Mouse (Mus musculus) embryonic facial prominence, embryonic 12.5 days (tissue): ENCODE results near the gene Xpo6. TPM values are rescaled to one million over a fixed set of nuclear protein-coding genes. Genes with fewer than 3 reads are reported as not detected.
A peak's percentile ranks its signal among the peaks of the same experiment; 100 is the strongest.

Experiments
- ATAC-seq: fragments of 200-750 bp; cut with Nextera tagmentation; 2 replicates; pipeline ENCODE4 v1.8.0; 2017; ENCODE audit not compliant: insufficient number of reproducible peaks, insufficient read depth, low FRiP score, low TSS enrichment
- H3K27ac ChIP-seq: fragments of 300-500 bp; sonication (generic); 2 replicates; pipeline ENCODE4 v1.5.1; 2016; ENCODE audit warnings: mild to moderate bottlenecking
- H3K27me3 ChIP-seq: fragments of 300-500 bp; sonication (generic); 2 replicates; pipeline ENCODE4 v1.6.1; 2016; ENCODE audit warnings: mild to moderate bottlenecking, moderate library complexity
- H3K36me3 ChIP-seq: fragments of 300-500 bp; sonication (generic); 2 replicates; pipeline ENCODE4 v1.6.1; 2016; ENCODE audit warnings: mild to moderate bottlenecking
- H3K4me1 ChIP-seq: fragments of 300-500 bp; sonication (generic); 2 replicates; pipeline ENCODE4 v1.6.1; 2016
- H3K4me2 ChIP-seq: fragments of 300-500 bp; sonication (generic); replicated peaks from 2 replicates; pipeline ENCODE4 v1.6.1; 2016; ENCODE audit warnings: mild to moderate bottlenecking, moderate library complexity
- H3K4me3 ChIP-seq: fragments of 300-500 bp; sonication (generic); 2 replicates; pipeline ENCODE4 v1.5.1; 2016; ENCODE audit warnings: mild to moderate bottlenecking
- H3K9ac ChIP-seq: fragments of 300-500 bp; sonication (generic); 2 replicates; pipeline ENCODE4 v1.6.1; 2016; ENCODE audit warnings: mild to moderate bottlenecking, moderate library complexity
- H3K9me3 ChIP-seq: fragments of 300-500 bp; sonication (generic); 2 replicates; pipeline ENCODE4 v1.6.1; 2016; ENCODE audit warnings: mild to moderate bottlenecking, moderate library complexity
- WGBS: fragments of 180-500 bp; shearing (Covaris S2); methylation state at CpG from one replicate; pipeline ENCODE4 v1.1.7; 2016; 5-methylcytosine and 5-hydroxymethylcytosine counted together
- polyA plus RNA-seq: library from polyadenylated mRNA; unstranded; fragments of >200 nt; fragmentation: Nextera tagmentation; extraction: Ambion mirVana; gene quantifications from 2 replicates; pipeline ENCODE4 v1.2.1, GENCODE M21; 2016

Gene Xpo6
- polyA plus RNA-seq, 1 experiment from 2014 or later, result 78.5 TPM

GRCm38 (mm10) chr7:126088155-126088554, 112.1 kb downstream of the Xpo6 start:
- 0 out of 2 replicates have a peak, but pooled peaks cover 5% of the 10 kb centered on the region for H3K9me3 ChIP-seq
- no peak overlapping the region for H3K9ac ChIP-seq
- H3K4me1 ChIP-seq, result peaks cover 5% of the 10 kb centered on the region; the same call in 1 of the 2 replicates
- no peak overlapping the region for H3K4me2 ChIP-seq
- 39% methylated on average over 3 of the region's 6 CpGs for WGBS
- H3K4me3 ChIP-seq, result no peak overlapping the region
- H3K27ac ChIP-seq, result no peak overlapping the region
- no peaks in the 10 kb centered on the region for H3K36me3 ChIP-seq
- no peak for ATAC-seq
- H3K27me3 ChIP-seq, result peaks cover 22% of the 10 kb centered on the region

DNA sequence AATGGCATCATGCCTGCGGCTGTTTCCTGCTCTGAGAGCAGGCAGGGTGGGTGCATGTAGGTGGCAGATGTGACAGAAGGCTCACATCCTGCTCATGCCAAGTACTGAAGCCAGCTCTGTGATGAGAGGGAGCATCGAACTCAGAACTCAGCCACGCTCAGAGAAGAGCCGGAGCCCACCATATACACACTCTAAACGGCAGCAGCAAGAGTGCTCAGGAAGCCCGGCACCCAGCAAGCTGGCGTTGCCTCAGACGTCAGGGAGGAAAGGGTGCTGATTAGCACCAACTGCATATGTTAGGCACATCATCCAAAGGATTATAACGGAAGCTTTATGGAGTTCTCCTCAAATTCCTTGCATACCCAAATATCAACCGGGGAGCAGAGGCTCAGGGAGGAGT, 112.7 kb downstream of the Xpo6 start:
- no peak overlapping the region for H3K4me3 ChIP-seq
- ATAC-seq, result no peak
- H3K27ac ChIP-seq, result no peak overlapping the region
- H3K9me3 ChIP-seq, result 0 out of 2 replicates have a peak, but pooled peaks cover 5% of the 10 kb centered on the region
- H3K27me3 ChIP-seq, result peaks cover 27% of the 10 kb centered on the region
- H3K36me3 ChIP-seq, result no peaks in the 10 kb centered on the region
- 62% methylated on average over 10 of the region's 10 CpGs for WGBS
- no peak overlapping the region for H3K9ac ChIP-seq
- H3K4me2 ChIP-seq, result no peak overlapping the region
- peaks cover 5% of the 10 kb centered on the region; the same call in 1 of the 2 replicates for H3K4me1 ChIP-seq

GRCm38 (mm10) chr7:126086321-126086741, 114.0 kb downstream of the Xpo6 start:
- H3K36me3 ChIP-seq, result no peaks in the 10 kb centered on the region
- 0 out of 2 replicates have a peak, but pooled peaks cover 4% of the 10 kb centered on the region for H3K9me3 ChIP-seq
- peaks cover 40% of the 10 kb centered on the region for H3K27me3 ChIP-seq
- 14% methylated on average over 6 of the region's 6 CpGs for WGBS
- no peak overlapping the region for H3K4me3 ChIP-seq
- no peak overlapping the region for H3K27ac ChIP-seq
- H3K4me1 ChIP-seq, result peaks cover 14% of the 10 kb centered on the region
- no peak overlapping the region for H3K9ac ChIP-seq
- no peak overlapping the region for H3K4me2 ChIP-seq
- 0 out of 2 replicates have a peak, but pooled peaks have one; percentile 48 for ATAC-seq

- H3K36me3 ChIP-seq, result no peaks in the 10 kb centered on the region
- no peak for ATAC-seq
- WGBS, result 92% methylated on average over 9 of the region's 9 CpGs
- no peak overlapping the region for H3K27ac ChIP-seq
- H3K9ac ChIP-seq, result no peak overlapping the region
- H3K27me3 ChIP-seq, result peaks cover 52% of the 10 kb centered on the region
- H3K4me1 ChIP-seq, result peaks cover 15% of the 10 kb centered on the region
- no peaks in the 10 kb centered on the region for H3K9me3 ChIP-seq
- no peak overlapping the region for H3K4me2 ChIP-seq
- no peak overlapping the region for H3K4me3 ChIP-seq
Observed at GRCm38 (mm10) chr7:126085154-126085553, 115.1 kb downstream of the Xpo6 start.

DNA sequence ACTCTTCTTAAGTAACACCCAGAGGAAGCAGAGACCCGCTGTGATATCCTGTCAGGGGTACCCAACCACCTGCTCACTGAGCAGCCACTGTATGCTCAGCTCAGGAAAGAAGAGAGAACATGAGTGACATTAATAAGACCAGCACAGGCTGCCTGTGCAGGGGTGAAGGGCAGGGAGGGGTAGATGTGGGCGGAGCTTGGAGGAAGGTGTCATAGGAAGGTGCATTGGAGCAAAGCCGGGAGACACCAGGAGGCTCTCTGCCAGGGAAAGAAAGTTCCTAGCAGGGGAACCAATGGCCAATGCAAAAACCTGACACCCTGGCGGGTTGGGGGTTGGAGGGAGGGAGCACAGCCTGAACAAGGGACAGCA, 116.3 kb downstream of the Xpo6 start:
- H3K27ac ChIP-seq, result no peak overlapping the region
- peaks cover 15% of the 10 kb centered on the region for H3K4me1 ChIP-seq
- ATAC-seq, result no peak
- no peak overlapping the region for H3K9ac ChIP-seq
- no peak overlapping the region for H3K4me3 ChIP-seq
- H3K36me3 ChIP-seq, result no peaks in the 10 kb centered on the region
- 13% methylated on average over 4 of the region's 4 CpGs for WGBS
- peaks cover 64% of the 10 kb centered on the region for H3K27me3 ChIP-seq
- no peaks in the 10 kb centered on the region for H3K9me3 ChIP-seq
- H3K4me2 ChIP-seq, result no peak overlapping the region

DNA sequence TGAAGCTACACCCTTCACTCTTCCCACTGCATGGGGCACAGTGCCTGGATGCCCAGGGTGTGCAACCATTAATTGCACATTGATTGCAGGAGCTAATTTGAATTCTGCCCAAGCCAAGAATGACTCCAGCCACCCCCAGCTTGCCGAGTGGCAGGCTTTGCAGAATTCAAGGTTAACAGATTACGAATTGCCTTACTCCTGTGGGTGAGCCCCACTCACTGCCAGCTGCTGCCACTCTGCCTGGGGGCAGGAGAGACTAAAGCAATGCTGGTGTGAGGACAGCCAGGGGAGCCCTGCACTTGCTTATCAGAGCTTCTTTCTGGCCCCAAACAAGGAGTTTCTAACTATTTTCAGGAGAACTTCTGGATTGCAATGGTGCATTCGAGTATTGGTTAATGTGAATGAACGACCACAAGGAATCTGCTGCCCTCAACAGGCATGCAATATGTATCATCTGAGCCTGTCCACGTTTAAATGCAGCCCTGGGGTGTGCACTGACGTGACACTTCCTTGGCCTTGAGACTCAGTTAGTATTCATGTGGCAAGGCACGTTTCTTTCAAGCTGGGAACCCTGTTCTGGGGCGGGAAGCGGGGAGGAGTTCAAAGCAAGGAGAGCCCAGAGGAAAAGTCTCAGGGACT, 116.8 kb downstream of the Xpo6 start:
- Histone ChIP-seq H3K9me3 (no peaks in the 10 kb centered on the region), H3K27ac (no peak overlapping the region), H3K36me3 (no peaks in the 10 kb centered on the region), H3K9ac (no peak overlapping the region), H3K4me2 (no peak overlapping the region), H3K27me3 (peaks cover 66% of the 10 kb centered on the region), H3K4me1 (peaks cover 15% of the 10 kb centered on the region), H3K4me3 (no peak overlapping the region)
- no peak for ATAC-seq
- 21% methylated on average over 9 of the region's 9 CpGs for WGBS

GRCm38 (mm10) chr7:126082286-126082741, 118.0 kb downstream of the Xpo6 start, which contains the start of gene Gsg1l:
TSS of gene Gsg1l (minus strand) at chr7:126082411.
- peaks cover 66% of the 10 kb centered on the region for H3K27me3 ChIP-seq
- H3K4me1 ChIP-seq, result peaks cover 15% of the 10 kb centered on the region
- ATAC-seq, result no peak
- peak within 1 kb of the TSS; percentile 59 for H3K4me3 ChIP-seq
- H3K36me3 ChIP-seq, result no peaks in the 10 kb centered on the region
- WGBS, result 1% methylated on average over 42 of the region's 49 CpGs
- peak within 1 kb of the TSS; percentile 58 for H3K9ac ChIP-seq
- H3K27ac ChIP-seq, result no peak within 1 kb of the TSS
- no peaks in the 10 kb centered on the region for H3K9me3 ChIP-seq
- H3K4me2 ChIP-seq, result peak within 1 kb of the TSS; percentile 99

DNA sequence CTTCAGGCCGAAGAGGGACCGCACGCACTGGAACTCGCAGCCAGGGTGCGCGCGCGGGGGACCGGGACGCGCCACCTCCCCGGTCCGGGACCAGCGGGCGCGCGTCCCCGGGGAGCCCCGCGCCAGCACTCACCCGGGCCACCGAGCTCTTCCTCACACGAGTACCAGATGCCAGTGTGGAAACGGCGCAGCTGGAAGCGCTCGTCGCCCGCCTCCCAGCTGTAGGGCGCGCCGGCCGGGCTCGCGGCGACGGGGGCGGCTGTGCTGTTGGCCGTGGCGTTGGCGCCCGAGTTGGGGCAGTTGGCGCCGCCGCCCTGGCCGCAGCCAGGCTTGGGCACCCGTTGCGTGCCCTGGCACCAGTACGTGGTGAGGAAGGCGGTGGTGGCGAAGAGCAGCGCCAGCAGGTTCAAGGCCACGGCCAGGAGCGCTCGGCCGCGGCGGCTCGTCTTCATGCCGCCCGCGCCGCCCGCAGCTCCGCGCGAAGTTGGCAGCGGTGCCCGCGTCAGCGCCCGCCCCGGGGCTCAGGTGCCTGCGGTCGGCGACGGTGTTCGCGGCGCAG, 118.5 kb downstream of the Xpo6 start:
- H3K27me3 ChIP-seq, result peaks cover 66% of the 10 kb centered on the region
- peaks cover 15% of the 10 kb centered on the region for H3K4me1 ChIP-seq
- H3K36me3 ChIP-seq, result no peaks in the 10 kb centered on the region
- H3K4me2 ChIP-seq, result peak overlapping the region; percentile 99
- H3K9ac ChIP-seq, result peak overlapping the region; percentile 58
- under 1% methylated on average over 80 of the region's 80 CpGs for WGBS
- no peaks in the 10 kb centered on the region for H3K9me3 ChIP-seq
- no peak overlapping the region for H3K27ac ChIP-seq
- H3K4me3 ChIP-seq, result peak overlapping the region; percentile 59
- ATAC-seq, result no peak

GRCm38 (mm10) chr7:126080949-126081654, 119.2 kb downstream of the Xpo6 start:
- peak overlapping the region; percentile 59 for H3K4me3 ChIP-seq
- H3K4me1 ChIP-seq, result peaks cover 10% of the 10 kb centered on the region; the same call in 1 of the 2 replicates
- no peak for ATAC-seq
- no peak overlapping the region for H3K27ac ChIP-seq
- 16% methylated on average over 16 of the region's 16 CpGs for WGBS
- peak overlapping the region; percentile 58; the same call in 1 of the 2 replicates for H3K9ac ChIP-seq
- peak overlapping the region; percentile 99 for H3K4me2 ChIP-seq
- H3K27me3 ChIP-seq, result peaks cover 66% of the 10 kb centered on the region
- no peaks in the 10 kb centered on the region for H3K36me3 ChIP-seq
- H3K9me3 ChIP-seq, result no peaks in the 10 kb centered on the region

GRCm38 (mm10) chr7:126076935-126077334, 123.4 kb downstream of the Xpo6 start:
- Histone ChIP-seq H3K9ac (no peak overlapping the region), H3K27me3 (peaks cover 37% of the 10 kb centered on the region), H3K36me3 (no peaks in the 10 kb centered on the region), H3K9me3 (no peaks in the 10 kb centered on the region), H3K27ac (no peak overlapping the region), H3K4me2 (no peak overlapping the region), H3K4me3 (no peak overlapping the region), H3K4me1 (peaks cover 6% of the 10 kb centered on the region; the same call in 1 of the 2 replicates)
- ATAC-seq, result no peak
- 76% methylated on average over 1 of the region's 1 CpGs for WGBS

- no peak overlapping the region for H3K4me2 ChIP-seq
- no peak overlapping the region for H3K27ac ChIP-seq
- H3K9me3 ChIP-seq, result no peaks in the 10 kb centered on the region
- H3K27me3 ChIP-seq, result peaks cover 18% of the 10 kb centered on the region
- no peaks in the 10 kb centered on the region for H3K4me1 ChIP-seq
- ATAC-seq, result no peak
- no peaks in the 10 kb centered on the region for H3K36me3 ChIP-seq
- WGBS, result 54% methylated on average over 9 of the region's 9 CpGs
- H3K9ac ChIP-seq, result no peak overlapping the region
- H3K4me3 ChIP-seq, result no peak overlapping the region
Observed at GRCm38 (mm10) chr7:126075058-126075457, 125.2 kb downstream of the Xpo6 start.
